Mouse (Mus musculus): Measurements from ENCODE around the gene Tmem229a.

GRCm38 (mm10) chr6:24976176-24976575 is 20.1 kb upstream of the Tmem229a start:
- TF ChIP-seq CTCF (IDR thresholded peaks at IDR 0.05; ENCODE audit: low read depth) (no peak), EP300 (IDR thresholded peaks at IDR 0.05; ENCODE audit: low read depth) (no peak)

Measured in heart, postnatal 0 days (tissue).